Mouse (Mus musculus) neutrophil, adult 83 days (primary cell): ENCODE results near the gene Ccdc105. TPM values are rescaled to one million over a fixed set of nuclear protein-coding genes. Genes with fewer than 3 reads are reported as not detected.

ENCODE experiments used
- total RNA-seq, 2 experiments: library from RNA; stranded (reverse); gene quantifications; one replicate each; pipeline ENCODE4 v1.2.4; 2023

Ccdc105 gene
- total RNA-seq = not detected

DNA sequence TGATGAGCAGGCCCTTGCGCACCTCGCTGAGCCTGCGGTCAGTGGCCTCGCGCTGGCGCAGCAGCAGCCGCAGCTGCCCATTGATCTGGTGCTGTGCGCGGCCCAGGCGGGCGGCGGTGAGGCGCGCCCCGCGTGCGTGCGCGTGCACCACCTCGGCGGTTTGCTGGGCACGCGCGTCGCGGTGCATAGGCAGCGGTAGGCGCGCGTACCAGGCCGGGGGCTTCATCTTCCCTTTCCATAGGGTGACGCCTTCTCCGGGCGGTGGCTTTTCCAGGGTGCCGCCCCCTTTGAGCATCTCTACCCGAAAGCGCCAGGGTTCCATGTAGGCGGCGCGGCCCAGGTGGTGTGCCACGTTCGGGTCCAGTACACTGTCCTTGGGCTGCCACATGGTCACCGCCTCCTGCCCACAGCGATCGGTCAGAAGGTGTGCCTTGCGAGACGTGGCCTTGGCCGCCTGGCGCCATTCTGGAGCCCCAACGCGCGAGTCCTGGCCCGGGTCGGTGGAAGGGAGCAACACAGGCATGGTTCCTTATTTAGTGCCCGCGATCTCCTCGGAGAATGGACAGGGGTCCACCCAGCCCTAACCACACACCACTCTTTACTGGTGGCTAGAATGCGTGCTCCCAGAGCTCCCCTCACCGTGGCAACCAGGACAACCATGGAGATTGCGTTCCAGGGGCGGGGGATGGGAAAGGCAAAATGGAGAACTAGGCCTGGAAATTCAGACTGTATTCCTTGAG is at the start of gene Ccdc105:
Gene Ccdc105 (minus strand): TSS at position 614 of the 740 bp plus-strand sequence.

DNA sequence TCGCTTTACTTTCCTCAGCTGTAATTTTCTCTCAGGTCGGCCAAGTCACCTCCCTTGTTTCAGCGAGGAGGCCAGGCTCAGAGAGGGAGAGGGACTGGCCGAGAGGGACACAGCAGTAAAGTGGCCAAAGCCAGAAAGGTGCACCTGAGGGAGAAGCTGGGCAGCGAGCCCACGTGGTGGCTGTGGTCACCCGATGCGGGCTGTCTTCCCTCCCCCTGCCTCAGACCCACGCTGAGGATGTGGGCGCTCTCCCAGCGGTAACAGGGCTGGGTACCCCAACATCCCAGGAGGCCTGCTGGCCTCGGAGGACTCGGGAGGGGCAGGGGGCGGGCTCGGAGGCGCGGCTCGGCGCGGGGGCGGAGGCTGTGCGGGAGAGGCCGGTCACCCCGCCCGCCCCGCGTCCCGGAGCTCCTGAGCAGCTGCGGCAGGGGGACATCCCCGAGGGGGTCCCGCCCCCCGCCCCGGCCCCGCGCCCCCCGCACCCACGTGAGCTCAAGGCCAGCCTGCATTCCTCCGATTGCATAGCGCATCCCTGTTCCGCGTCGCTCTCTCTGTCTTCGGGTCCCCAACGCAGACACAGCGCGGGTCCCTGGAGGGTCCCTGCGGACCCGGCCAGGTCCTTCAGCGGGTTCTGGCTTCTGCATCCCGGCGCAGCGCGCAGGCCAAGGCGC is 27.3 kb upstream of the Ccdc105 start, which contains the start of gene Slc1a6:
Gene Slc1a6 (plus strand): TSS at position 516 of the 671 bp plus-strand sequence.

DNA sequence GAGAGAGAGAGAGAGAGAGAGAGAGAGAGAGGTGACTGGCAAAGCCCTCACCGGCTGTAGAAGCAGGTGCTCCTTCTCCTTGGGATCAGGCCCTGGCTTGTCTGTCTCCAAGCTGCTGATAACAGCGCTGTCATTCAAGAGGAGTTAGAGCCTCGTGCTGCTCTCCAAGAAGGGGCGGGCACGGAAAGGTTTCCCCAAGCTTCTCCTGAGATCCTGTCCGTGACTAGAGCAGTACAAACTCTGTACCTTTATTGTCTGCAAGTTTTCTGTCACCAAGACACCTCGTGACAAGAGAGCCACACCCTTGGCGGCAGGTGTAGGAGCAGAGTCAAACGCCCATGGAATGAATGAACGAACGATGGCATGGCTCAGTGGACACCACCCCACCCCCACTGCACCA is 34.8 kb downstream of the Ccdc105 start, which contains the start of gene Casp14:
Gene Casp14 (minus strand): TSS at position 239 of the 400 bp plus-strand sequence.

Other genes with a start within 250 kb of the Ccdc105 start
- not detected for gene Olfr1358, start 235.6 kb downstream of the Ccdc105 start, total RNA-seq
- gene Ilvbl, start 178.7 kb downstream of the Ccdc105 start, total RNA-seq = 10 to 100 TPM; 21.0 to 21.8 TPM
- gene Syde1, start 161.1 kb downstream of the Ccdc105 start, total RNA-seq = under 1 TPM in 1 of 2 experiments, not detected in 1; 0.13 TPM
- not detected for gene Olfr1357, start 135.0 kb downstream of the Ccdc105 start, total RNA-seq
- not detected for gene Casp14, start 34.8 kb downstream of the Ccdc105 start, total RNA-seq
- gene Slc1a6, start 27.4 kb upstream of the Ccdc105 start, total RNA-seq = not detected
- gene Olfr1356, start 99.1 kb upstream of the Ccdc105 start, total RNA-seq = not detected
- gene Olfr1355, start 122.5 kb upstream of the Ccdc105 start, total RNA-seq = not detected
- gene Olfr1354, start 160.1 kb upstream of the Ccdc105 start, total RNA-seq = not detected
- not detected for gene Olfr8, start 197.6 kb upstream of the Ccdc105 start, total RNA-seq
- gene Olfr1353, start 210.2 kb upstream of the Ccdc105 start, total RNA-seq = not detected
- gene Olfr1352, start 228.0 kb upstream of the Ccdc105 start, total RNA-seq = not detected